Mouse (Mus musculus) lung, postnatal 0 days (tissue): ENCODE measurements around the gene Pcnx2.

Experiments
- CTCF ChIP-seq: IDR thresholded peaks from 2 replicates; pipeline ENCODE4 v1.5.1; 2016; ENCODE audit warnings: antibody characterized with exemption, mild to moderate bottlenecking
- EP300 ChIP-seq: IDR thresholded peaks from 2 replicates; pipeline ENCODE4 v1.6.1; 2016; ENCODE audit warnings: antibody characterized with exemption, mild to moderate bottlenecking, control low read depth

DNA sequence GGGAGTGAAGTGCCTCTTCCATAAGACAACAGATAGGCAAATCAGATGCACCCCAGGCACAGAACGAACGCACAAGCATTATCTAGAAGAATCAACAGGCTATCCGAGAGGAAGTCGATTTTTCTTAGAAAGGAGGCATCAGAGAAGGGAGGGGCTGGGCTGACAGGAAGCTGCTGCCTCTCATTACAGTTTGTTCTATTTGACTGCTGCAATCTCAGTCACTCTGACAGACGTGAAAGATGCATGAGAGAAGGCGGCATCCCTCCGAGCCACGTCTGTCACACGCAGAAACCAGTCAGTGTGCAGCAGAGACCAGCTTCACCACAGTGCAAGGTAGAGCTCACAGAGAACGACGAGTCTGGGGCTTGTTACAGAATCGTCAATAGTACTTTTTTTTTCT is 74.4 kb downstream of the Pcnx2 start:
- TF ChIP-seq CTCF = no peak
- no peak for TF ChIP-seq EP300
